Mouse (Mus musculus): ENCODE results near the gene Isyna1. TPM values are rescaled to one million over a fixed set of nuclear protein-coding genes. Genes with fewer than 3 reads are reported as not detected.
"Not testable (repeated sequence)": the region's sequence is repeated elsewhere in the genome, so short reads cannot be mapped to it uniquely, and the experiment has no call there.

The Isyna1 gene
- polyA plus RNA-seq, 1 experiment = not detected

DNA sequence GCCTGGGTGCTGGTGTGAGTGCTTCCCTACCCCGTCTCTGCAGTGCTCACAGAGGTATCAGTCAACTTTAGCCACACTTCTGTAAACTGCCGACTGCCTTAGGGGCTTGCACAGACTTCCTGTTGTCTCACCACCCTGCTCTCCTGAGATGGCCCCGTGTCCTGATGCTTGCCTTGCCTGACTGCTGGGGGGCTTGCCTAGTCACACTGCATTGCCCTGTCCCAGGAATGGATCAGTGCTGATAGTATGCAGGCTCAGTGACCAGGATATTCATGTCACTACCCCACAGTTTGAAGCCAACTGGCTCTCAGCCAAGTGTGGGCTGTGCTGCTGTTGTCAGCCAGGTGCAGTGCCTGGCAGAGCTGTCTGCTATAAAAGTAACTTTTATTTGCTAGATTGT is 28.6 kb upstream of the Isyna1 start:
- peaks cover 37% of the 10 kb centered on the region for H3K4me1 ChIP-seq (ENCODE audit: control insufficient read depth, insufficient read depth, low read length)
- 63% methylated on average over 3 of the region's 3 CpGs for WGBS
- TF ChIP-seq CTCF (IDR thresholded peaks at IDR 0.05; ENCODE audit: insufficient read depth, low read depth, low read length) (no peak), POLR2A (IDR thresholded peaks at IDR 0.05; ENCODE audit: insufficient read depth, low read depth, low read length) (no peak)
- no peak overlapping the region for H3K4me3 ChIP-seq (ENCODE audit: insufficient read depth, low read depth, low read length)
- no peak overlapping the region for H3K27ac ChIP-seq (ENCODE audit: insufficient read depth, low read depth, low read length)

DNA sequence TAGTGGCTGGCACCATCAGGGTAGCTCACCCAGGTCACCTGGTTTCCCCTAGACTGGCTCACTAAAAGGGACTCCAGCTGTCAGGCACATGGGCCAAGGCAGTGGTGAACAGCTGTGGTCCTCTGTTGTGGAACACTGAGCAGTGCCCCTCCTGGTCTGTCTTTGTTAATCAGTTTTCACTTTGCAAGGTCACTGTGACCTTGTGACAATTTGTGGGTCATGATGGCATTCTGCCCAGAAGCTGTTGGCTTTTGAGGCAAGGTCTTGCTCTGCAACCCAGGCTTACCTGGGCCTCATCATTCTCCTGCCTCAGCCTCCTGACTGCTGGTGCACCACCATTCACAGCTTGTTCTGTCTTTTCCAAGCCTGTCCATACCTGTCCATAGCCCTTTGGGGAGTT is 23.8 kb upstream of the Isyna1 start:
- Histone ChIP-seq H3K27ac (ENCODE audit: insufficient read depth, low read depth, low read length) (no peak overlapping the region), H3K4me3 (ENCODE audit: insufficient read depth, low read depth, low read length) (no peak overlapping the region), H3K4me1 (ENCODE audit: control insufficient read depth, insufficient read depth, low read length) (peaks cover 25% of the 10 kb centered on the region)
- TF ChIP-seq POLR2A (IDR thresholded peaks at IDR 0.05; ENCODE audit: insufficient read depth, low read depth, low read length) (no peak), CTCF (IDR thresholded peaks at IDR 0.05; ENCODE audit: insufficient read depth, low read depth, low read length) (no peak)

DNA sequence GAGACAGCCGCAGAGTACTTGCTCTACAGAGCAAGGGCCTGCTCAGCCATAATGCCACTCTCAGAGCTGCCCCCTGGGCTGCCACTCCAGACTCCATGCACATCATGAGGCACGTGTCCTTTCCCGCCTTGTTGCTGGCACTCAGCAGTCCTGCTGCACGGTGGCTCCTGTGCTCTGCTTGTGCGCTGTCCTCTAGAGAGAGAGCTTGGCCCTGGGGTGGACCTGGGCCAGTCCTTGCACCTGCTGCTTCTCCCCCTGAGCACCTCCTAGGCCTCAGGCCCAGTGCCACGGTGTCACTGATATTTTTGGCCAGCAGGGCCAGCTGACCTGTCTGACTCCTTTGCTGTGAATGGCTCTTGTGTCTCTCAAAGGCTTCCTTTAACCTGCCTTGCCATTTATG is 23.2 kb upstream of the Isyna1 start:
- TF ChIP-seq CTCF (IDR thresholded peaks at IDR 0.05; ENCODE audit: insufficient read depth, low read depth, low read length) = no peak
- no peak for TF ChIP-seq POLR2A (IDR thresholded peaks at IDR 0.05; ENCODE audit: insufficient read depth, low read depth, low read length)
- WGBS = 57% methylated on average over 6 of the region's 6 CpGs
- H3K4me1 ChIP-seq (ENCODE audit: control insufficient read depth, insufficient read depth, low read length) = peaks cover 20% of the 10 kb centered on the region
- no peak overlapping the region for H3K27ac ChIP-seq (ENCODE audit: insufficient read depth, low read depth, low read length)
- no peak overlapping the region for H3K4me3 ChIP-seq (ENCODE audit: insufficient read depth, low read depth, low read length)

- TF ChIP-seq POLR2A (IDR thresholded peaks at IDR 0.05; ENCODE audit: insufficient read depth, low read depth, low read length) = no peak
- TF ChIP-seq CTCF (IDR thresholded peaks at IDR 0.05; ENCODE audit: insufficient read depth, low read depth, low read length) = no peak
- H3K27ac ChIP-seq (ENCODE audit: insufficient read depth, low read depth, low read length) = no peak overlapping the region
- peaks cover 20% of the 10 kb centered on the region for H3K4me1 ChIP-seq (ENCODE audit: control insufficient read depth, insufficient read depth, low read length)
- H3K4me3 ChIP-seq (ENCODE audit: insufficient read depth, low read depth, low read length) = no peak overlapping the region
Measured at GRCm38 (mm10) chr8:70574302-70574701, 19.9 kb upstream of the Isyna1 start.

GRCm38 (mm10) chr8:70574915-70575314 is 19.3 kb upstream of the Isyna1 start:
- no peak for TF ChIP-seq CTCF (IDR thresholded peaks at IDR 0.05; ENCODE audit: insufficient read depth, low read depth, low read length)
- no peak for TF ChIP-seq POLR2A (IDR thresholded peaks at IDR 0.05; ENCODE audit: insufficient read depth, low read depth, low read length)
- WGBS = 55% methylated on average over 4 of the region's 4 CpGs
- H3K4me1 ChIP-seq (ENCODE audit: control insufficient read depth, insufficient read depth, low read length) = peaks cover 18% of the 10 kb centered on the region
- no peak overlapping the region for H3K27ac ChIP-seq (ENCODE audit: insufficient read depth, low read depth, low read length)
- no peak overlapping the region for H3K4me3 ChIP-seq (ENCODE audit: insufficient read depth, low read depth, low read length)

- Histone ChIP-seq H3K4me3 (ENCODE audit: insufficient read depth, low read depth, low read length) (no peak overlapping the region), H3K27ac (ENCODE audit: insufficient read depth, low read depth, low read length) (no peak overlapping the region), H3K4me1 (ENCODE audit: control insufficient read depth, insufficient read depth, low read length) (peaks cover 5% of the 10 kb centered on the region; the same call in 1 of the 2 replicates)
- no peak for TF ChIP-seq POLR2A (IDR thresholded peaks at IDR 0.05; ENCODE audit: insufficient read depth, low read depth, low read length)
- TF ChIP-seq CTCF (IDR thresholded peaks at IDR 0.05; ENCODE audit: insufficient read depth, low read depth, low read length) = no peak
- 87% methylated on average over 3 of the region's 3 CpGs for WGBS
Measured at GRCm38 (mm10) chr8:70577207-70577606, 17.0 kb upstream of the Isyna1 start.

GRCm38 (mm10) chr8:70583476-70584387 is 10.4 kb upstream of the Isyna1 start:
- H3K4me3 ChIP-seq (ENCODE audit: insufficient read depth, low read depth, low read length) = no peak overlapping the region
- WGBS = 57% methylated on average over 18 of the region's 18 CpGs
- TF ChIP-seq CTCF (IDR thresholded peaks at IDR 0.05; ENCODE audit: insufficient read depth, low read depth, low read length) (no peak), POLR2A (IDR thresholded peaks at IDR 0.05; ENCODE audit: insufficient read depth, low read depth, low read length) (no peak)
- H3K4me1 ChIP-seq (ENCODE audit: control insufficient read depth, insufficient read depth, low read length) = no peaks in the 10 kb centered on the region
- no peak overlapping the region for H3K27ac ChIP-seq (ENCODE audit: insufficient read depth, low read depth, low read length)

- H3K4me1 ChIP-seq (ENCODE audit: control insufficient read depth, insufficient read depth, low read length) = no peaks in the 10 kb centered on the region
- no peak overlapping the region for H3K27ac ChIP-seq (ENCODE audit: insufficient read depth, low read depth, low read length)
- 88% methylated on average over 9 of the region's 9 CpGs for WGBS
Measured at GRCm38 (mm10) chr8:70584606-70585257, 9.4 kb upstream of the Isyna1 start.

GRCm38 (mm10) chr8:70585258-70585652 is 8.9 kb upstream of the Isyna1 start:
- H3K4me1 ChIP-seq (ENCODE audit: control insufficient read depth, insufficient read depth, low read length) = no peaks in the 10 kb centered on the region
- no peak overlapping the region for H3K27ac ChIP-seq (ENCODE audit: insufficient read depth, low read depth, low read length)
- H3K4me3 ChIP-seq (ENCODE audit: insufficient read depth, low read depth, low read length) = no peak overlapping the region
- 37% methylated on average over 7 of the region's 7 CpGs for WGBS
- TF ChIP-seq CTCF (IDR thresholded peaks at IDR 0.05; ENCODE audit: insufficient read depth, low read depth, low read length) (peak; percentile 61), POLR2A (IDR thresholded peaks at IDR 0.05; ENCODE audit: insufficient read depth, low read depth, low read length) (no peak)

More at GRCm38 (mm10) chr8:70584606-70585257, 9.4 kb upstream of the Isyna1 start:
- H3K4me3 ChIP-seq (ENCODE audit: insufficient read depth, low read depth, low read length) = no peak overlapping the region
- TF ChIP-seq POLR2A (IDR thresholded peaks at IDR 0.05; ENCODE audit: insufficient read depth, low read depth, low read length) (no peak), CTCF (IDR thresholded peaks at IDR 0.05; ENCODE audit: insufficient read depth, low read depth, low read length) (no peak)

GRCm38 (mm10) chr8:70587955-70588354 is 6.2 kb upstream of the Isyna1 start:
- not testable (repeated sequence) for H3K4me3 ChIP-seq (ENCODE audit: insufficient read depth, low read depth, low read length); H3K27ac ChIP-seq (ENCODE audit: insufficient read depth, low read depth, low read length)
- 95% methylated on average over 4 of the region's 4 CpGs for WGBS
- peaks cover 14% of the 10 kb centered on the region for H3K4me1 ChIP-seq (ENCODE audit: control insufficient read depth, insufficient read depth, low read length)

Data from olfactory bulb, adult 2 months (tissue).